ENCODE assay signal across 8 mouse cellular contexts in genomic region chr11:61342505-61343420, GRCm38 (mm10). TPM values are rescaled to one million over a fixed set of nuclear protein-coding genes. Genes with fewer than 3 reads are reported as not detected.
DNase-seq lines count a peak whose midpoint lies in the region; ATAC-seq and TF ChIP-seq lines count a peak whose summit lies in the region.

TSS of gene Slc47a2 (minus strand) at chr11:61342860.

- TF ChIP-seq CTCF in liver, adult 2 months (IDR thresholded peaks at IDR 0.05; ENCODE audit: low read depth, low read length), result peak; percentile 42; the same call in 1 of the 2 replicates

- no peak for TF ChIP-seq POLR2A in liver, adult 2 months (IDR thresholded peaks at IDR 0.05; ENCODE audit: extremely low read depth, insufficient read depth, low read length)

- no peak for DNase-seq in liver, adult 2 months (ENCODE audit: extremely low read depth, low read depth, low spot score)
- no peak for DNase-seq in liver
- DNase-seq in embryo, embryonic 10 days (ENCODE audit: low spot score), result peak; percentile 72
- peak; percentile 63 for DNase-seq in heart, postnatal 4 days
- peak; percentile 35 for DNase-seq in neural tube, embryonic 11.5 days (ENCODE audit: low spot score)
- no peak for DNase-seq in urinary bladder, postnatal 10 days (ENCODE audit: low spot score)

- H3K4me3 ChIP-seq in liver, adult 2 months (ENCODE audit: insufficient read depth, low read depth, low read length), result peak within 1 kb of the TSS; percentile 11; the same call in 1 of the 2 replicates
- H3K4me3 ChIP-seq in limb, embryonic 15.5 days, result peak within 1 kb of the TSS; percentile 43
- peak within 1 kb of the TSS; percentile 33 for H3K4me3 ChIP-seq in neural tube, embryonic 11.5 days (ENCODE audit: low read depth, low read length)

- H3K36me3 ChIP-seq in liver, adult 2 months (ENCODE audit: control insufficient read depth, insufficient read depth, low read length), result peaks cover 29% of the 10 kb centered on the region
- no peaks in the 10 kb centered on the region for H3K36me3 ChIP-seq in limb, embryonic 15.5 days
- H3K36me3 ChIP-seq in neural tube, embryonic 11.5 days (ENCODE audit: control insufficient read depth, insufficient read depth, low read length), result no peaks in the 10 kb centered on the region

- H3K27me3 ChIP-seq in liver, adult 2 months (ENCODE audit: control insufficient read depth, insufficient read depth, low read length), result no peaks in the 10 kb centered on the region
- H3K27me3 ChIP-seq in limb, embryonic 15.5 days, result peaks cover 44% of the 10 kb centered on the region
- peaks cover 12% of the 10 kb centered on the region for H3K27me3 ChIP-seq in neural tube, embryonic 11.5 days (ENCODE audit: control insufficient read depth, insufficient read depth, low read length)

- peak within 1 kb of the TSS; percentile 88 for H3K4me2 ChIP-seq in limb, embryonic 15.5 days
- peak within 1 kb of the TSS; percentile 54 for H3K4me2 ChIP-seq in neural tube, embryonic 11.5 days (ENCODE audit: low read depth)

- 15% methylated on average over 61 of the region's 61 CpGs for WGBS in liver, adult 2 months
- 3% methylated on average over 60 of the region's 61 CpGs for WGBS in limb, embryonic 15.5 days
- 4% methylated on average over 61 of the region's 61 CpGs for WGBS in neural tube, embryonic 11.5 days

- no peak within 1 kb of the TSS for H3K27ac ChIP-seq in liver, adult 2 months (replicated peaks; ENCODE audit: insufficient read depth, low read depth, low read length)
- no peak within 1 kb of the TSS for H3K27ac ChIP-seq in limb, embryonic 15.5 days
- no peak within 1 kb of the TSS for H3K27ac ChIP-seq in neural tube, embryonic 11.5 days (ENCODE audit: low read depth, low read length)

- no peak within 1 kb of the TSS; the same call in 1 of the 2 replicates for H3K9ac ChIP-seq in liver, adult 2 months (ENCODE audit: low read depth, low read length)
- H3K9ac ChIP-seq in limb, embryonic 15.5 days, result 0 out of 2 replicates have a peak within 1 kb of the TSS, but pooled peaks have one; percentile 7
- H3K9ac ChIP-seq in neural tube, embryonic 11.5 days (ENCODE audit: low read length), result peak within 1 kb of the TSS; percentile 14

- no peaks in the 10 kb centered on the region for H3K4me1 ChIP-seq in liver, adult 2 months (ENCODE audit: control insufficient read depth, insufficient read depth, low read length)
- H3K4me1 ChIP-seq in limb, embryonic 15.5 days, result peaks cover 13% of the 10 kb centered on the region
- peaks cover 3% of the 10 kb centered on the region; the same call in 1 of the 2 replicates for H3K4me1 ChIP-seq in neural tube, embryonic 11.5 days (ENCODE audit: control insufficient read depth, insufficient read depth, low read length)

- H3K9me3 ChIP-seq in limb, embryonic 15.5 days, result no peaks in the 10 kb centered on the region
- no peaks in the 10 kb centered on the region for H3K9me3 ChIP-seq in neural tube, embryonic 11.5 days (ENCODE audit: control insufficient read depth, low read length)

- no peak for ATAC-seq in limb, embryonic 15.5 days (ENCODE audit: insufficient number of reproducible peaks, low FRiP score, low TSS enrichment, low read depth)
- ATAC-seq in neural tube, embryonic 11.5 days (ENCODE audit: insufficient read depth, low FRiP score, low TSS enrichment), result no peak
- no peak for ATAC-seq in granulocyte monocyte progenitor cell, adult 5-6 weeks (replicated peaks; ENCODE audit: poor library complexity, severe bottlenecking)

- no peaks in the 10 kb centered on the region for H3K79me2 ChIP-seq in liver, adult 2 months (ENCODE audit: control insufficient read depth, insufficient read depth, low read length)

RNA-seq across cellular contexts. Expression of gene Slc47a2, which starts in this region (rescaled TPM):
- total RNA-seq in liver, adult 2 months (2014; rRNA removed), result not detected in 2 replicates
- polyA plus RNA-seq in liver, adult 2 months (2012; rRNA removed), result not detected in 2 replicates
- under 1 TPM; 0.11 to 0.12 TPM for total RNA-seq in heart, postnatal 4 days (2021)
- polyA plus RNA-seq in limb, embryonic 15.5 days (2015; fragmentation: Nextera tagmentation; extraction: Ambion mirVana), result not detected in 2 replicates
- polyA plus RNA-seq in neural tube, embryonic 11.5 days (2014; fragmentation: Nextera tagmentation; extraction: Ambion mirVana), result not detected in 2 replicates
- not detected in 2 replicates for total RNA-seq in granulocyte monocyte progenitor cell, adult 5-6 weeks (2014; fragmentation: Nextera tagmentation)
- total RNA-seq in granulocyte monocyte progenitor cell, adult 5-6 weeks (2017), result not detected in 2 replicates

Comparison
In these comparisons a context has a peak if more than half of its experiments do, and no peak if none do; other contexts are left out.
1. Peak in DNase-seq in heart, postnatal 4 days; RNA of the gene not detected or under 1 TPM.
2. Peak in DNase-seq, H3K4me3 ChIP-seq, H3K9ac ChIP-seq and H3K4me2 ChIP-seq in neural tube, embryonic 11.5 days; RNA of the gene not detected or under 1 TPM.